Mouse (Mus musculus) ovary, adult 18-20 months (tissue): ENCODE measurements around the gene Zfp777.

Experiments used
- DNase-seq: peaks from one replicate; pipeline ENCODE4 v3.0.0; 2022; ENCODE audit warnings: low spot score, mixed read lengths

Gene Zfp777

DNA sequence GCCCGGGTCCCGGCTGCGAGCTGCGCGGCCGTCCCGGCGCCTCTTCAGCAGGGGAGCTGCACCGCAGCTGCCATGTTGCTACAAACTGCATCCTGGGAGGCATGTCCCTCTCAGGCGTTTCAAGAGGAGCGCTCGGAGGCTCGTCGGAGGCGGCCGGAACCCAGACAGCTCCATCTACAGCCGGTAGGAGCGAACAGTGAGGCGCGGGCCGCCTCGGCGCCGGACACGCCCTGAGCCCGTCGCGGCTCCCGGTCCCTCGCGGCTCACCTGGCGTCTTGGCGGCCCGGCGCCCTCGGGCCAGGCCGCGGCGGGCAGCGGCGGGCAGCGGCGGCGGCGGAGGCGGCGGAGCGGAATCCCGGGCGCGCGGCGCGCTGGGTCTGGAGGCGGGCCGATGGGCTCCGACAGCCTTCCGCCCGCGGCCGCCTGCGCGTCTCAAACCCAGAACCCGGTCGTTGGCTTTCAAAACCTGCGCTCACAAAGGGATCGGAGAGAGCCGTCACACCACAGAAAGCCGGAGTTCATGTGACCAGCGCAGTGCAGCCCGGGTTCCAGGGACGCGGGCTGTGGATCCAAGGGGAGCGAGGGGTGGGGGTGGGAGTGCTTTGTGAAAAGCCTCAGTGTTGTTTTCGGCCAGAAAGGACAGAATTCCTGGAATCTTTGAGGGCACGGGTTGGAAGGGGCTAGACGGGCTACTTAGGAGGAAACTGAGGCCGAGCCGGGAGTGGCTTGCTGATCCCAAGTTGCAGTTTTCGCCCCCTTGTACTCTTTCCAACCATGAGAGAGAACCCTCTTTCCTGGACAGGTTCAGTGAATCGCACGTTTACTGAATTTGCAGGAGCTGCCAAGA is at the start of gene Zfp777:
Zfp777 (minus strand) TSS at position 486 of the 847 bp plus-strand sequence.
- peak; percentile 80 for DNase-seq

DNA sequence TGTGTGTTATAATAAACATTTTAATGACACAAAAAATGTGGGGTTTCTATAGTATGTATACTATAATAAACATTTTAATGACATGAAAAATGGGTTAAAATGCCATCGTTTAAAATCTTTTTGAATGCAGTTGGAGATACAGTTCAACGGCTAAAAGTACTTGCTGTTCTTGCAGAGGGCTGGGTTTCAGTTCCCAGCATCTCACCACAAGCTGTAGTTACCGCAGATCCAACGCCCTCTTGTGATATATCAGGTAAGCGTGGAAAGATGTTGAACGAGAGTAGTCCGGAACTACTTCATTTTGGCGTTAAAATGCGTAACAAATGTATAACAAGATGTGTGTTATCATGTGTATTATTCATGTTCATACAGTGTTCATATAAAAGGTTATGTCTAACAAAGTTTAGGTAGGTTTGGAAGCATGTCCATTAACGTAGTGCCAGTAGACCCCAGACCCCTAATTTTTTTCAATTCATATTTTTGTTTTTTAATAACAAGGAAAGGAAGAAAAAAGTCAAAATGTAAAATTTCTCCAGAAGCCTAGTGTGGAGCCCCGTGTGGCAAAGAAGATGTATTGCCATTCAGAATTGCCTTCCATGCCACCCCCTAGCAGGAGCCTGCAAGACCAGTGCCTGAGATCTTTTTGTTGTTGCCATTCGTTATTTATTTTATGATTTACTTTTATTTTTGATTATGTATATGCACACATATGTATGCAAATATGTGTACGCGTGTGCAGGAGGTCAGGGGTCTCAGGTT is 38.4 kb upstream of the Zfp777 start:
- no peak for DNase-seq

DNA sequence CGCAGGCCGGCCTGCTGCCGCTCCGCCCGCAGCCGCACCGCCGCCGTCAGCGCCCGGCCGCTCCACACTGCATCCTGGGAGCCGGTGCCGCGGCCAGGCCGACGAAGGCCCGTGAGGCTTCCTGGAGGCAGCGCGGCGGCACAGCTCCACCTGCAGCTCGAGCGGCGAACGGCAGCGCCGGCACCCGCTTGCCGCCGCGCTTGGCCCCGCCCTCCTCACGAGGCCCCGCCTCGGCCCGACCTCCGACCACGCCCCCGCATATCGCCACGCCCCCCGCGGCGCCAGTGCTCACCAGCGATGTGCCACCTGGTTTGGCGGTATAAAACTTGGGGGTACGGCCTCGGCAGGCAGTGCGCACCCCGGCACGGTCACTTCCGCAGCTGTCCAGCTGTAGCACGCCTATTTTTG is 37.8 kb upstream of the Zfp777 start, which contains the start of gene Zfp746:
Zfp746 (minus strand) TSS at position 123 of the 408 bp plus-strand sequence.
- DNase-seq: peak; percentile 82

DNA sequence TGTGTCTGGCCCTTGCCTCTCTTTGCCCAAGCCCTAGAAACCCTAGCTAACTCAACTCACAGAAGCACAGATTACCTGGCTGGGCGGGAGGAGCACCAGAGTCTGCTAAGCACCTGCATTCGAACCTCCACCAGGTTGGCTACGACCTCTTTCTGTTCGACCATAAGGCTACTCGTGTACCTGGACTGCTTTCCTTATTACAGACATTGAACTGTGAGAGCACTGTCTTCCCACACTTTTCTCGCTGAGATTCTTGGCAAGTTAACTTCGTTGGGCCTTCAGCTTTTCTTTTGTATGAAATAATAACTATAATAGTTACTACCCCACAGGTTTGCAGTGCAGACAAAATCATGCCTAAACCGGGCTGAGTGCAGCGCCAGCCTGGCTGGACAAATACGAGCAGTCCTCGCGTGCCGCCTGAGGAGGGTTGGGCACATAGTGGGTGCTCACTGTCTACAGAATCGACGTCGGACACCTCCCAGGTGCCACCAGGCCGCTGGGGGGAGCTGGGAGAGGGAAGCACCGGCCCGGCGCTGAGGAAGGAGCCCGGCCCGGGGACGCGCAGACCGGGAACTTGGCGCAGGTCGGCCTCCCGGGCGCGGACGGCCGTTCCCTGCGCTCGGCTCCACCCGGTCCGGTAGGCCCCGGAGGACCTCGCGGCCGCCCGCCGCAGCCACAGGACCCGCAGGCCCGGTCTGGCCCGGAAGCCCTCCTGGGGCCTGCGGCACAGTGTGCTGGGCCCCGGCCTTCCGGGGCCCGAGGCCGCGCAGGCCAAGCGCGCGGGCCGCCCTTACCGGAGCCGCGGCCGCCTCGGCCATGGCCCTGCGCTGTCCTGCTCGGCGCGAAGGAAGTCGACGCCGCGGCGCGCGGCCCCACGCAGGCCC is 37.1 kb upstream of the Zfp777 start:
- DNase-seq: peak; percentile 39

DNA sequence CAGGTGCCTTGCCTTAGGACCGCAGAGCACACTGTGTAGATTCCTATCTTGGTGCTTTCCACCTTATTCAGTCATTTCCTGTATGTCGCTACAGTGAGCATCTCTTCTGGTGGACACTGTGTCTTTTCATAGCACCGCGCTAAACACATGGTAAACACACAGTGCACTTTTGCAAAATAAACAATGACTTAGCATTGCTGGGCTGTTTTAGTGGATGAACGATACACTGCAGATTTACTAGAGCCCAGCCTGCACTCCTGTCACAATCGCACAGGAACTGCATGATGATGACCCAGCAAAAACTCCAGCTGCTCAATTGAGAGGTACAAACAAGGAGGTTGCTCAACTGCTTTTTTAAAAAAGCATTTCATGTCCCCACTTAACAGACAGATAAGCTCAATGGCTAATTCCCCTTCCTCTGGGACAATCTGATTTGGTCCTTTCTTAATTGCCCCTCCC is 35.1 kb upstream of the Zfp777 start:
- no peak for DNase-seq

DNA sequence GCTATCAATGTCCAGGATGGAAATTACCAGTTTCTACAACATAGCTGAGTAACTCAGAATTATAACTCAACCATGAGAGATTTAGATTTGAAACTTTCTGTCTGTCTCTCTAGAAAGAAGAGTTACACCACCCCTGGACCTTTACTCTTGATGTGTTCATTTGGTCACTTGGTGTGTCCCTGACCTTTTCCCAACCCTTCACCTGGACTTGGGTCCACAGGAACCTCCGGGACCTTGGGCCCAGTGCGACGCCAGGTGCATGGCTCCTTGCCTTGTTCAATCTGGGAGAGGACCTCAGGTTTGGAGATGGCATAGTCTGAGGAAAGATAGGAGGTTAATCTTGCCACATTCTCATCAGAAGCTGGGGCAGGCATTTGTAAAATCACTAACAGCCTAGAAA is 33.2 kb upstream of the Zfp777 start:
- no peak for DNase-seq

DNA sequence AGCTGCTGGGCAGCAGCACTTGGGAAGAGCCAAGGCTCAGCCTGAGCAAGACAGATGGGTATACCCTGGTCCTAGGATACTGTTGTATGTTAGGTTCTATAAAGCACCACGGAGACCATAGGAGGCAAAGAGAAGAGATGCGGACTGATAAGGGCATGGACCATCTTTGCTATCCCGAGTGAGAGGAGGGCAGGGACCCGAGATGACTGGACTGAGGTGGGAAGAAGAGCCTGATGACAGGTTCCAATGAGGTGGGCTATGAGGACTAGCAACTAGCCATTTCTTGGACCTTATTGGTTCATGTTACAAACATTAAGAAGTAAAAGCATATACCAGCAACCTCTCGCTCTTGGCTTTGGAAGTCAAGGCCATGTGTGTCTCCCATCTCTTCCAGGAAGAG is 32.3 kb upstream of the Zfp777 start:
- no peak for DNase-seq

DNA sequence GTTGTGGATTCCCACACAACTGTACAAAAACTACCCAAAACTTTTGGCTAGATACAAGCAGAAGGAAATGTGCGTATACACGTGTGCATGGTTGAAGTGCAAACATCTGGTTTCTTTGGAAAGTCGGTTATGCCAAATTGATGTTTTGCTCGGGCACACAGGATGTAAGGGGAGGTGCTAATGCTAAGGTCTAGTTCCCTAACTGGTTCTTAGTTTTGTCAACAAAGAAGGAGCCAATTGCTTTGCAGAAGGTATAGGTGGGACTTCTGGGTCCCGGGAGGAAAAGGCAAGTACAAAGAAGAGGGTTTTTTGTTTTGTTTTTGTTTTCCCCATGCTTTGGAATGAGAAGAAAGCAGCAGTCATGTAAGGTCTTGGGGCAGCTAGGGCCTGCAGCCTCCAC is 24.6 kb upstream of the Zfp777 start:
- no peak for DNase-seq

DNA sequence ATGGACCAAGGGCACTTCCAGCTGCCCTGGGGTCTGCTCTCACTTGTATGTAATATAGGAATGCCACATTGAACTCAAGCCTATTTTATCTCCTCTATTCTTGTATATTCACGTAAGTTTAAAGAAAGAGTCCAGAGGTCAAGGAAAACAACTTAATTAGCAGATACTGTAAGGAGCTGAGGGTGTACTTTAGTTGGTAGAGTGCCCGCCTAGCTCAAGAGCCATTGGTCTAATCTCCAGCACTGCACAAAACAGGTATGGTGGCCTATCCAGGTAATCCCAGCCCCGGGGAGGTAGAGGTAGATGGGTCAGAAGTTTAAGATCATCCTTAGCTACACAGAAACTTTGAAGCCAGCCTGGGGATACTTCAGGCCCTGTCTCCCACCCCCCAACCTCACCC is 18.8 kb upstream of the Zfp777 start:
- no peak for DNase-seq

DNA sequence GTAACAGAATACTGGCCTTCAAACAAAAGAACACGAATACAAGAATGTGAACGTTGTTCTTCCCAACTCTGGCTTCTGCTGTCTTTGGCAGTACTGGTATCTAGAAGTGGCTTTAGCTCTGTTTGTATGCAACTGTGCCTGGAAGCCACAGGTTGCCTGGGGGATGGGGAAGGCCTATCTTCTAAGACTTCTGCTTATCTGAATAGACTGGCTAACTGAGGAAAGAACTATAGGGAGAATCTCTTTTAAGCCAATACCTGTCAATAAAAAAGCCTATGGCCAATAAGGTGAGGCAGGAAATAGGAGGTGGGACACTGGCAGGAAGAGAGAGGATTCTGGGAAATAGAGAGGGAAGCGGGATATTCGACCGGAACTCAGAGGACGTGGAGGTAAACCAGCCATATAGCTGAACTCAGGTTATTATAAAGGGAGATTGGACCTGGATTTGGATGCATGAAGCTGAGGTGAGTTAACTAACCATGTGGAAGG is 16.9 kb upstream of the Zfp777 start:
- DNase-seq: no peak

DNA sequence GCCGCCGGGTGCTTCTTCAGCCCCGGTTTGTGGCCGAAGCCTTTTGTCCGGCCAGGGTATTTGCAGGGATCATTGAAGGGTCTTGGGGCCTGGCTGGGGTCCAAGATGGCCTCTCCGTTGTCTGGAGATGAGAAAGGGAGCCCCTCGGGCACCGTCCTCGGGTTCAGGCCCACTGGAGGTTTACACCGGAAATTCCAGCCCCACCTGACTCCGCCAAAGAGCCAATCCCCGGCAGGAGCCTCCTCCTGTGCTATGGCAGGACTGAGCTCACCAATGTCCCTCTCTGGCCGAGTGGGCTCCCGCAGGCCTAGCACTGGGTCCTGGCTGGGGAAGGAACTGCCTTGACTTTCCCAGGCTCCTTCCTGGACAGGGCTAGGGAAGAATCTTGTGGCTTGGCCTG is 15.7 kb upstream of the Zfp777 start:
- no peak for DNase-seq

DNA sequence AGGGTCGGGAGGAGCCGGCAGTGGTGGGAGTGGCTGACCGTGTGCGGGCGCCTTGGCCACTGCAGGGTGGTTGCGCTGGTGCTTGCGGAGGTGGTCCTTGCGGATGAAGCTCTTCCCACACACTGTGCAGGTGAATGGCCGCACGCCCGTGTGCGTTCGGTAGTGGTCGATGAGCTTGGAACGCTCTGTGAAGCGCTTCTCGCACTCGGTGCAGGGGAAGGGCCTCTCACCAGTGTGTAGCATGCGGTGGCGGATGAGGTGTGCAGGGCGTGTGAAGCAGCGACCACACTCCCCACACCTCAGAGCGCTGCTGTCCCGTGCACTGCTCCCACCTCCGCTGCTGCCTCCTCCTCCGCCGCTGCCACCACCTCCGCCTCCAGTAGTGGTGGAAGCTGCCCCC is 15.2 kb upstream of the Zfp777 start:
- no peak for DNase-seq

DNA sequence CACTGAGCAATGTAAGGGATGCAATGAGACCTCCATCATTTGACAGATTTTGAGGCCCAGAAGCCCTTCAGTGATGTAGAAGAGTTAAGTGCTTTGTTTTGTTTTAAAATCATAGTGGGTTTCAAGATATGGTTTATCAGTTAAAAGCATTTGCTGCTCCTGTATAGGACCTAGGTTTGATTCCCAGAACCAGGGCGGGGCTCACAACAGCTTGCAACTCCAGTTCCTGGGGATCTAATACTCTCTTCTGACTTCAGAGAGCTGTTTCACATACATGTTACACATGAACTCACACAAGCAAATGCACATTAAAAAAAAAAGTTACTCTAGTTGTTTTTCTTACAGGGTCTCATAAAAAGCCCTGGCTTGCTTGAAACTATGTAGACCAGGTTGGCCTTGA is 12.2 kb upstream of the Zfp777 start:
- DNase-seq: no peak

DNA sequence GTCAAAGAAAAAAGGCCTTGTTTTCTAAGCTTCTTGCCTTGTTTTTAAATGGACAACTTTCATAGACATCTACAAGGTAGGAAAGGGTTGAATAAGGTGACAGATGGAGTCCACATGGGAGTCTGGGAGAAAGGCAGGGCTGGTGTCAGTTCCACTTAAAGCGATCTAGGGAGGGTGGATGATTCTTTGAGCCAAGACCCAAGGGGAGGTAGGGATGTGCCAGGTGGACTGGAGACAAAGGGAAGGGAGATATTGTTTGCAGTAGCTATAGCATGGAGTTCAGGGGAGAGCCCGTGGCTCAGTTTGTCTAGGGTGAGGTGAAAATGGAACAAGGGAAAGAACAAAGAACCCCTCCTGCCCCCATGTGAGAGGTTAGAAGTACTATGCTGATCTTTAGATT is 11.7 kb upstream of the Zfp777 start:
- DNase-seq: no peak

DNA sequence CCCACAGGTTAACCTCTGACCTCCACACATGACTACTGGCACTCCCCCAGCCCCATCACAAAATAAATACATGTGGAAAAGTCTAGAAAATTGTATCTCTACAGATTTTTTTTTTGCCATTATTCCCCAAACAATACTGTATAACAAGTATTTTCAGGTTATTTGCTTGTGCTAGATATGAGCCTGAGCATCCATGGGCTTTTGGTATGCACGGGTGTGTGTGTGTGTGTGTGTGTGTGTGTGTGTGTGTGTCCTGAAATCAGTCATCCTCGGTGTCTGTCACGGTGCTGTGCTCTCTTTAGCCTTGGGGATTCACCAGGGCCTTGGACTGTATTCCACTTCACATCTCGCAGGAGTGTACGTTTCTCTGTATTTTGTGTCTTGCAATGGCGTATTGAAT is 3.4 kb upstream of the Zfp777 start:
- DNase-seq: no peak

DNA sequence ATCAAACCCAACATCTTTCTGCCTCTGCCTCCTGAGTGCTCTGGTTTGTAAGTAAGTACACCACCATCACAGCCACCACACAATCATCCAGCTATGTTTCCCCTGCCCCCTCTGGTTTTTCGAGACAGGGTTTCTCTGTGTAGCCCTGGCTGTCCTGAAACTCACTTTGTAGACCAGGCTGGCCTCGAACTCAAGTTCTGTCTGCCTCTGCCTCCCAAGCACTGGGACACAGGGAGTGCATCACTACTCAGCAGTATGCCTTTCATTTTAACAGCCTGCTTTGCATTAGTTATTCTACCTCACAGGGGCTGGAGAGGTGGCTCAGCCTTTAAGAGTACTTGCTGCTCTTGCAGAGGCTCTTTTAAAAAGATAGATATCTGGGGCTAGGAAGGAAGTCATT is 3.0 kb upstream of the Zfp777 start:
- DNase-seq: no peak

DNA sequence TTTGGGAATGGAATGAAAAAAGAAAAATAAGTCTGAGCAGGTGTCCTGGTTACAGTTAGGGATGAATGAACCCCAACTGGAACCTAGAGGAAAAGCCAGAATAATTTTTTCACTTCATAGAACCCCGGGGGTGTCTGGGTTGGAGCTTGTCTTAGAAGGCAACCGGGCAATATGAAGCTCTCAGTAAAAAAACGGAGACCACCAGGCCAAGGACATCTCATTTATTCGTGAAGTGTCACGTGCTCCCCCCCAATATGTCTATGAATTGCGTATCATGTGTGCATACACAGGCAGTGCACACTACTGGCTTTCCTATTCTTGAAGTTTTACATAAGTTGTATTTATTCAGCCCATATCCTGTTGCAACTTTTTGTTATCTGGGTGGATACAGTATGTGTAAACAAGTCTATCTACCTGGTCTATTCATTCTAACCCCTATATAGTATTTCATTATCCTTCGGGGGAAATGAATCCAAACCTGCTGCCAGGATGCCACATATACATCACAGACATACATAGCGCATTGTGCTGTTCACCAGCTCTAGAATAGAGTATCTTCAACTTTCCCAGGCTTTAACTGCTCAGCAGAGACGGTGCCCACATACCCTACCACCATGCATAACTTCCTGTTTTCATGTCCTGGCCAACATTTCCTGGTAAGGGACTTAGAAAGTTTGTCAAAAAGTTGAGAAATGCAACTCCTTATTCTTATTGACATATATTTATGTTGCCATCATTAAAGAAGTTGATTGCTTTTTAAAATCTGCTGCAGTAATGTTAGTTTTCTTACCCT is 758 bp upstream of the Zfp777 start:
- DNase-seq: no peak

DNA sequence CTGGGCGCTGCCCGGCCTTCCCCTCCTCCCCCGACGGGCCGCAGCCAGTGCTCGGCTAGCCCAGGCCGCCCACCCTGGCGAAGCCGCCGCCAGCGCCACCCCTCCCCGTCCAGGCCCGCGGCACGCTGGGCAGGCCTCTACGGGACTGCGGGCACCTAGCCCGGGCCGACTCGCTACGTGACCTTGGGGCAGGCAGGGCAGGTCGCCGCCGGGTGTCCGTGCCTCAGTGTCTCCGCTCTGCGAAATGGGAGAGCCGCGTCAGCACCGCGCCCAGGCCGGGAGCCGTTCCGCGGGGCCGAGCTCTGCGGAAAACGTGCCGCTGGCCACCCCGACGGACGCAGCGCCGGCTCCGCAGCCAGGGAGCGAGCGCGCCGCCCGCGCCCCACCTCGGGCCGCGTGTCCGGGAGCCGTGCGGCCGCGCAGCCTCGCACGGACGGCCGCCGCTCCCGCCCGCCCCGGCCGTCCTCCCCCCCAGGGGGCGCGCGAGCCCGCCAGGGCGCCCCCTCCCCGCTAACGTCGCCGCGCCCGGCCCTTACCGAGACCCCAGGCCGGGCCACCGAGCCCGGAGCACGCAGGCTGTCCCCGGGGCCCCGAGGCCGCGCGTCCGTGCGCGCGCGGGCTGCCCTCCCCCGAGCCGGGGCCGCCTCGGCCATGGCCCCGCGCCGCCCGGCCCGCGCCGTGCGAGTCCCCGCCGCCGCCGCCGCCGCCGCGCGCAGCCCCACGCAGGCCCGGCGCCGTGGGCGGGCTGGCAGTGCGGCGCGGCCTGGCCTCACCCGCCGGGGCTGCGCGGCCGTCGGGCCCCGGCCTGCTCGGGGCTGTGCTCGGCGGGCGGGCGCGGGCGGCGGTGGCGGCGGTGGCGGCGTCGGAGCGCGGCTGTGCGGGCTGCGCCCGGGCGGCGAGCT is 1.0 kb downstream of the Zfp777 start:
- DNase-seq: peak; percentile 18

DNA sequence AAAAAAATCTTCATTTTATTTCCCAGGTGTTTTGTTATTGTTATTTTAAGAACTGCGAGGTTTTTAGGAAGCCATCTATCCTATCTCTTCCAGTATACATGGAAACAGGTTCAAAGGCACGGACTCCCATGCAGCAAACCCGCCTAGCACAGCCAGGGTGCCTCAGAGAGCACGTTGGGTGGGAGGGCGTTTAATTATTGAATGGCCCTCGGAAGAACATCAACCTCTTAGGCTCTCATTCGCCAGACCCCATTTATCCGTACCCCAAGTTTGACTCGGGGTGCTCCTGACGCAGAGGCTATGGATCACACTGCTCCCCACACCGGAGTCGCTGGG is 1.6 kb downstream of the Zfp777 start:
- DNase-seq: no peak

DNA sequence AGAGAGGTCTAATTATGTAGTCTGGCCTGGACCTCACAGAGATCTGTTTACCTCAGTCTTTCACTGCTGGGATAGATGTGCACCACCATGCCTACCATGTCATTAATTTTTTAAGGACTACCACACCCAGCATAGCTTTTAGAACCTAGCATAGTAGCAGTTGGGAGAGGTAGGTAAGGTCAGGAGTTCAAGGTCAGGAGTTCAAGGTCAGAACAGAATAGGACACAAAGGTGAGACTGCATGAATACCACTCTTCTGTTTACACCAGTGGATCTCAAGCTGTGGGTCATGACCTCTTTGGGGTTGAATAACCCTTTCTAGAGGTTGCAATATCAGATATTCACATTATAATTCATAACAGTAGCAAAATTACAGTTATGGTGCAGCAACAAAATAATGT is 16.1 kb downstream of the Zfp777 start:
- no peak for DNase-seq
